ENCODE assay signal across 8 mouse cellular contexts in the genomic region with DNA sequence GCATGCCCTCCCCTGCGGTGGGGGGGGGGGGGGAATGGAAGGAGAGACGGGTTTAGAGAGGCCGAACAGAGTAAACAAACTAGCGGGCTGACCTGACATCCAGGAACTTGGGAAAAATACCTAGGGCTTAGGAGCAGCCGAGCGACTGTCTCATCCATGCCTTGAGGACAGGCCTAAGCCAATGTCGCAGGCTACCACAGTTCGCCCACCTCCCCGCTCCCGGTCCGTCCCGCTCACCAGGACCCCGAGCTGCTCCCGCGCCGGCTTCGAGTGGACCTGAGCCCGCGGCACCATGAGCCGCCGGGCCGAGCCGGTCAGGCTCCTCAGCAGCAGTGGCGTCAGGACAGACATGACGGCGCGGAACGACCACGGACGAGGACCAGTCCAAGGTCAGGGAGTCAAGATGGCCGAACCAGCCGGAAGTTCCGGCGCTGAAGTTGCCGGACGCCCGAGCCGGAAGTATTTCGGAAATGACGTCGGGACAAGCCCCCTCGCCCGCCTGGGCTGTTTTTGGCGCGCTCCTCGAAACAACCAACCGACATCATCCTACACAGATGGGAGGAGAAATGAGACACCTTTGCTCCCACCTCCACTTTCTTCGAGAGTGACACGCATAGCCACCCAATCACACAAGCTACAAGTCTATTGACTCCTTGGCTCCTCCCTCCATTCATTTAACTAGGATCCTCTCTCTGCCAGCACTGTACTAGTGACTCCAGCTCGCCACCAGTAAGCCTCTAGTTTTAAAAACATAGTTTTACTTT. TPM values are rescaled to one million over a fixed set of nuclear protein-coding genes. Genes with fewer than 3 reads are reported as not detected.
A peak's percentile ranks its signal among the peaks of the same experiment; 100 is the strongest.
DNase-seq lines count a peak whose midpoint lies in the region; ATAC-seq and TF ChIP-seq lines count a peak whose summit lies in the region.

Cox8a (minus strand) TSS at position 455 of the 764 bp plus-strand sequence.

- peak; percentile 95 for DNase-seq in 3134 (ENCODE audit: extremely low read depth, insufficient read length, low spot score)
- DNase-seq in adrenal gland, postnatal 36 days = peak; percentile 97 to 98
- peak; percentile 97 to 99 for DNase-seq in heart, adult 18-20 months
- peak; percentile 99 for DNase-seq in kidney, adult 2 months
- DNase-seq in spleen, adult 2 months (ENCODE audit: low read depth in 1 of 2, low spot score in 2 of 2) = peak; percentile 95 to 96

- peak within 1 kb of the TSS; percentile 85 for H3K4me3 ChIP-seq in embryonic facial prominence, embryonic 13.5 days
- peak within 1 kb of the TSS; percentile 90 for H3K4me3 ChIP-seq in kidney, adult 2 months (ENCODE audit: insufficient read depth, low read depth, low read length)
- peak within 1 kb of the TSS; percentile 89 for H3K4me3 ChIP-seq in limb, embryonic 12.5 days (replicated peaks)
- H3K4me3 ChIP-seq in midbrain, embryonic 15.5 days = peak within 1 kb of the TSS; percentile 93
- peak within 1 kb of the TSS; percentile 92 for H3K4me3 ChIP-seq in spleen, adult 2 months (ENCODE audit: extremely low read depth, insufficient read depth, insufficient read length)

- H3K27ac ChIP-seq in embryonic facial prominence, embryonic 13.5 days = peak within 1 kb of the TSS; percentile 82
- H3K27ac ChIP-seq in kidney, adult 2 months (ENCODE audit: insufficient read depth, low read depth, low read length) = peak within 1 kb of the TSS; percentile 99
- H3K27ac ChIP-seq in limb, embryonic 12.5 days = peak within 1 kb of the TSS; percentile 85
- peak within 1 kb of the TSS; percentile 90 for H3K27ac ChIP-seq in midbrain, embryonic 15.5 days
- H3K27ac ChIP-seq in spleen, adult 2 months (ENCODE audit: insufficient read depth, low read length) = peak within 1 kb of the TSS; percentile 80

- H3K9me3 ChIP-seq in embryonic facial prominence, embryonic 13.5 days = no peaks in the 10 kb centered on the region
- no peaks in the 10 kb centered on the region for H3K9me3 ChIP-seq in limb, embryonic 12.5 days
- H3K9me3 ChIP-seq in midbrain, embryonic 15.5 days = no peaks in the 10 kb centered on the region

- TF ChIP-seq CTCF in kidney, adult 2 months (conservative IDR thresholded peaks at IDR 0.05; ENCODE audit: insufficient read depth, insufficient read length, low read depth, low read length) = no peak
- no peak for TF ChIP-seq CTCF in spleen, adult 2 months (IDR thresholded peaks at IDR 0.05; ENCODE audit: extremely low read depth, insufficient read depth, insufficient read length, insufficient replicate concordance)

- H3K27me3 ChIP-seq in embryonic facial prominence, embryonic 13.5 days = no peaks in the 10 kb centered on the region
- H3K27me3 ChIP-seq in kidney, adult 2 months (replicated peaks; ENCODE audit: control insufficient read depth, insufficient read depth, low read length) = no peaks in the 10 kb centered on the region
- H3K27me3 ChIP-seq in limb, embryonic 12.5 days = no peaks in the 10 kb centered on the region
- H3K27me3 ChIP-seq in midbrain, embryonic 15.5 days (replicated peaks) = no peaks in the 10 kb centered on the region
- H3K27me3 ChIP-seq in spleen, adult 2 months (ENCODE audit: control insufficient read depth, insufficient read depth, low read length) = no peaks in the 10 kb centered on the region

- under 1% methylated on average over 50 of the region's 50 CpGs for WGBS in embryonic facial prominence, embryonic 13.5 days
- WGBS in kidney, adult 2 months = under 1% methylated on average over 50 of the region's 50 CpGs
- under 1% methylated on average over 50 of the region's 50 CpGs for WGBS in limb, embryonic 12.5 days
- under 1% methylated on average over 50 of the region's 50 CpGs for WGBS in midbrain, embryonic 15.5 days
- WGBS in spleen, adult 2 months = under 1% methylated on average over 50 of the region's 50 CpGs

- H3K4me1 ChIP-seq in embryonic facial prominence, embryonic 13.5 days = peaks cover 23% of the 10 kb centered on the region
- H3K4me1 ChIP-seq in kidney, adult 2 months (ENCODE audit: control insufficient read depth, insufficient read depth, low read length) = peaks cover 26% of the 10 kb centered on the region
- peaks cover 17% of the 10 kb centered on the region for H3K4me1 ChIP-seq in limb, embryonic 12.5 days (replicated peaks)
- H3K4me1 ChIP-seq in midbrain, embryonic 15.5 days = peaks cover 35% of the 10 kb centered on the region
- H3K4me1 ChIP-seq in spleen, adult 2 months (ENCODE audit: control insufficient read depth, insufficient read depth, insufficient read length) = peaks cover 2% of the 10 kb centered on the region; the same call in 1 of the 2 replicates

- ATAC-seq in embryonic facial prominence, embryonic 13.5 days (ENCODE audit: insufficient number of reproducible peaks, insufficient read depth, low FRiP score, low TSS enrichment, low read depth) = peak; percentile 94
- ATAC-seq in limb, embryonic 12.5 days (ENCODE audit: insufficient number of reproducible peaks, insufficient read depth, low FRiP score, low TSS enrichment, low read depth) = peak; percentile 97
- peak; percentile 97 for ATAC-seq in midbrain, embryonic 15.5 days (replicated peaks)

- peak; percentile 89 for TF ChIP-seq POLR2A in kidney, adult 2 months (IDR thresholded peaks at IDR 0.05; ENCODE audit: low read depth, low read length)
- peak; percentile 57; the same call in 1 of the 2 replicates for TF ChIP-seq POLR2A in spleen, adult 2 months (IDR thresholded peaks at IDR 0.05; ENCODE audit: low read depth, low read length)

- H3K36me3 ChIP-seq in embryonic facial prominence, embryonic 13.5 days = peaks cover 30% of the 10 kb centered on the region
- H3K36me3 ChIP-seq in kidney, adult 2 months (ENCODE audit: control insufficient read depth, insufficient read depth, low read length) = peaks cover 3% of the 10 kb centered on the region; the same call in 1 of the 2 replicates
- H3K36me3 ChIP-seq in limb, embryonic 12.5 days = peaks cover 35% of the 10 kb centered on the region
- peaks cover 15% of the 10 kb centered on the region; the same call in 1 of the 2 replicates for H3K36me3 ChIP-seq in midbrain, embryonic 15.5 days (replicated peaks)
- H3K36me3 ChIP-seq in spleen, adult 2 months (ENCODE audit: control insufficient read depth, insufficient read depth, low read length) = peaks cover 9% of the 10 kb centered on the region

- peak within 1 kb of the TSS; percentile 83 for H3K9ac ChIP-seq in embryonic facial prominence, embryonic 13.5 days
- peak within 1 kb of the TSS; percentile 81 for H3K9ac ChIP-seq in limb, embryonic 12.5 days (replicated peaks)
- H3K9ac ChIP-seq in midbrain, embryonic 15.5 days = peak within 1 kb of the TSS; percentile 85

- peak within 1 kb of the TSS; percentile 74 for H3K4me2 ChIP-seq in embryonic facial prominence, embryonic 13.5 days
- peak within 1 kb of the TSS; percentile 94 for H3K4me2 ChIP-seq in limb, embryonic 12.5 days
- peak within 1 kb of the TSS; percentile 59 for H3K4me2 ChIP-seq in midbrain, embryonic 15.5 days

RNA-seq across cellular contexts. Expression of gene Cox8a, which starts in this region (rescaled TPM):
- 1,000 to 10,000 TPM; 1,022 to 1,091 TPM for total RNA-seq in adrenal gland, postnatal 36 days (2021)
- polyA plus RNA-seq in embryonic facial prominence, embryonic 13.5 days (2015; fragmentation: Nextera tagmentation; extraction: Ambion mirVana) = 789 and 891 TPM in 2 replicates
- total RNA-seq in heart, adult 18-20 months (2021) = 100 to 1,000 TPM; 344 to 429 TPM
- polyA plus RNA-seq in kidney, adult 2 months (2012; rRNA removed) = 3,607 and 3,750 TPM in 2 replicates
- 870 and 903 TPM in 2 replicates for polyA plus RNA-seq in limb, embryonic 12.5 days (2016; fragmentation: Nextera tagmentation; extraction: Ambion mirVana)
- polyA plus RNA-seq in midbrain, embryonic 15.5 days (2015; fragmentation: Nextera tagmentation; extraction: Ambion mirVana) = 837 and 848 TPM in 2 replicates
- 636 and 1,081 TPM in 2 replicates for polyA plus RNA-seq in spleen, adult 2 months (2012; rRNA removed)

Comparison
In these comparisons a context has a peak if more than half of its experiments do, and no peak if none do; other contexts are left out.
1. Peak in every context shown above with its lines: DNase-seq, ATAC-seq, H3K4me3 ChIP-seq and H3K27ac ChIP-seq.